Mouse (Mus musculus) inflammation-experienced regulatory T-cells, adult 6 months (primary cell): Measurements from ENCODE around the gene 4931408C20Rik. TPM values are rescaled to one million over a fixed set of nuclear protein-coding genes. Genes with fewer than 3 reads are reported as not detected.

ENCODE experiments used
- ATAC-seq: one replicate; pipeline ENCODE4 v1.8.0; 2017
- polyA plus RNA-seq, 3 experiments: library from polyadenylated mRNA; unstranded; fragments of 100-300 nt; shearing (Covaris generic); gene quantifications; one replicate each; pipeline ENCODE4 v1.2.1; 2017

4931408C20Rik gene
- polyA plus RNA-seq, result not detected

- ATAC-seq, result peak; percentile 37
Observed at GRCm38 (mm10) chr1:26686842-26687760, at the start of gene 4931408C20Rik. Gene 4931408C20Rik, minus strand, starts transcription at chr1:26687460.

GRCm38 (mm10) chr1:26687926-26688325 lies 666 bp upstream of the 4931408C20Rik start:
- ATAC-seq, result peak; percentile 38

GRCm38 (mm10) chr1:26685952-26686693 lies 1.1 kb downstream of the 4931408C20Rik start:
- no peak for ATAC-seq

GRCm38 (mm10) chr1:26685383-26685782 lies 1.9 kb downstream of the 4931408C20Rik start:
- no peak for ATAC-seq

GRCm38 (mm10) chr1:26649704-26650388 lies 37.4 kb downstream of the 4931408C20Rik start:
- ATAC-seq, result no peak

- no peak for ATAC-seq
Observed at GRCm38 (mm10) chr1:26636051-26636450, 51.2 kb downstream of the 4931408C20Rik start.
